Mouse (Mus musculus): ENCODE data around the gene Ahctf1.

GRCm38 (mm10) chr1:179802610-179803512, 619 bp downstream of the Ahctf1 start, which contains the start of gene Gm10518:
- no peak for TF ChIP-seq CTCF (IDR thresholded peaks at IDR 0.05 in 2 of 3, conservative IDR thresholded peaks at IDR 0.05 in 1 of 3; ENCODE audit: control insufficient read depth in 1 of 3, insufficient read depth in 1 of 3, low read depth in 2 of 3, low read length in 3 of 3, poor library complexity in 1 of 3, severe bottlenecking in 1 of 3)
- no peak for TF ChIP-seq TCF12 (IDR thresholded peaks at IDR 0.05; ENCODE audit: low read depth, low read length)
- no peak for TF ChIP-seq ZKSCAN1 (IDR thresholded peaks at IDR 0.05; ENCODE audit: low read depth, low read length)
- peak; percentile 69; the same call in 1 of the 2 replicates for TF ChIP-seq UBTF (IDR thresholded peaks at IDR 0.05; ENCODE audit: borderline replicate concordance, insufficient read depth, low read depth, low read length)
- TF ChIP-seq TAL1 (IDR thresholded peaks at IDR 0.05; ENCODE audit: low read length): no peak
- peak; percentile 33; the same call in 1 of the 2 replicates for TF ChIP-seq MAX (IDR thresholded peaks at IDR 0.05; ENCODE audit: low read length)
- no peak for TF ChIP-seq POLR2A (IDR thresholded peaks at IDR 0.05; ENCODE audit: control insufficient read depth in 1 of 2, insufficient read depth in 1 of 2, low read depth in 1 of 2, low read length in 2 of 2, poor library complexity in 1 of 2)
- peak; percentile 90 for TF ChIP-seq MXI1 (IDR thresholded peaks at IDR 0.05; ENCODE audit: low read depth, low read length)
- TF ChIP-seq ZNF384 (IDR thresholded peaks at IDR 0.05; ENCODE audit: low read depth, low read length): no peak
- no peak for TF ChIP-seq JUND (IDR thresholded peaks at IDR 0.05; ENCODE audit: low read depth, low read length)
- no peak for TF ChIP-seq EP300 (IDR thresholded peaks at IDR 0.05; ENCODE audit: low read depth in 1 of 2, low read length in 2 of 2)
- no peak for TF ChIP-seq GATA1 (IDR thresholded peaks at IDR 0.05; ENCODE audit: low read depth, low read length)
- TF ChIP-seq GABPA (IDR thresholded peaks at IDR 0.05; ENCODE audit: low read depth, low read length): no peak
- TF ChIP-seq KAT2A (conservative IDR thresholded peaks at IDR 0.05; ENCODE audit: low read depth, low read length): no peak; the same call in 1 of the 2 replicates

Data from MEL (cell line).